Mouse (Mus musculus) liver, embryonic 14.5 days (tissue): ENCODE results near the gene Smtn. TPM values are rescaled to one million over a fixed set of nuclear protein-coding genes. Genes with fewer than 3 reads are reported as not detected.

ENCODE experiments used
- ATAC-seq: fragments of 200-750 bp; cut with Nextera tagmentation; 2 replicates; pipeline ENCODE4 v1.8.0; 2017; ENCODE audit warnings: moderate number of reproducible peaks, mild to moderate bottlenecking, moderate library complexity; ENCODE audit not compliant: insufficient read depth
- DNase-seq, 3 experiments: peaks; one replicate each; pipeline ENCODE4 v3.0.0-alpha.2; 2012 to 2013; ENCODE audit warnings: low read depth in 3 of 3, low spot score in 3 of 3
- H3K27ac ChIP-seq: fragments of 300-500 bp; sonication (generic); 2 replicates; pipeline ENCODE4 v1.5.1; 2014; ENCODE audit warnings: moderate library complexity, mild to moderate bottlenecking, control low read depth, inconsistent platforms
- H3K27me3 ChIP-seq: fragments of 300-500 bp; sonication (generic); 2 replicates; pipeline ENCODE4 v1.6.1; 2014; ENCODE audit warnings: mild to moderate bottlenecking, low read length, moderate library complexity; ENCODE audit not compliant: control insufficient read depth, insufficient read depth
- H3K36me3 ChIP-seq: fragments of 300-500 bp; sonication (generic); replicated peaks from 2 replicates; pipeline ENCODE4 v1.6.1; 2014; ENCODE audit warnings: low read depth; ENCODE audit not compliant: control insufficient read depth, insufficient read depth
- H3K4me1 ChIP-seq, 2 experiments: fragments of 200-500 bp in 1 of 2; fragments of 300-500 bp in 1 of 2; sonication (generic) in 1 of 2; replicated peaks; 2 replicates each; pipeline ENCODE4 v1.6.1; 2012 to 2014; ENCODE audit warnings: antibody characterized with exemption in 1 of 2, inconsistent platforms in 1 of 2, low read length in 1 of 2; ENCODE audit not compliant: control insufficient read depth in 2 of 2, insufficient read depth in 2 of 2
- H3K4me2 ChIP-seq: fragments of 300-500 bp; sonication (generic); 2 replicates; pipeline ENCODE4 v1.6.1; 2014; ENCODE audit warnings: low read depth, mild to moderate bottlenecking, control low read depth, moderate library complexity
- H3K4me3 ChIP-seq, 2 experiments: fragments of 200-500 bp in 1 of 2; fragments of 300-500 bp in 1 of 2; sonication (generic) in 1 of 2; 2 replicates each; pipeline ENCODE4 v1.5.1; 2012 to 2014; ENCODE audit warnings: low read depth in 2 of 2, low read length in 2 of 2, mild to moderate bottlenecking in 2 of 2, control low read depth in 1 of 2, inconsistent platforms in 1 of 2, moderate library complexity in 1 of 2; ENCODE audit not compliant: insufficient read depth in 1 of 2
- H3K9ac ChIP-seq: fragments of 300-500 bp; sonication (generic); replicated peaks from 2 replicates; pipeline ENCODE4 v1.6.1; 2014; ENCODE audit warnings: mild to moderate bottlenecking, control low read depth, moderate library complexity
- H3K9me3 ChIP-seq: fragments of 300-500 bp; sonication (generic); 2 replicates; pipeline ENCODE4 v1.6.1; 2016; ENCODE audit warnings: low read length, mixed read lengths; ENCODE audit not compliant: control insufficient read depth
- CTCF ChIP-seq: IDR thresholded peaks from 2 replicates; pipeline ENCODE4 v1.5.1; 2016; ENCODE audit warnings: antibody characterized with exemption, low read depth, control low read depth
- EP300 ChIP-seq: IDR thresholded peaks from 2 replicates; pipeline ENCODE4 v1.6.1; 2016; ENCODE audit warnings: antibody characterized with exemption, low read depth
- WGBS: fragments of 180-500 bp; shearing (Covaris S2); extraction: QIAGEN DNeasy Blood & Tissue Kit; methylation state at CpG from one replicate; pipeline ENCODE4 v1.1.7; 2014; ENCODE audit not compliant: insufficient replicate concordance; 5-methylcytosine and 5-hydroxymethylcytosine counted together
- polyA plus RNA-seq, 2 experiments: library from polyadenylated mRNA; depleted of rRNA in 1 of 2; stranded (reverse) in 1 of 2; unstranded in 1 of 2; fragments of >200 nt; fragmentation: Nextera tagmentation in 1 of 2; extraction: Ambion mirVana in 1 of 2; gene quantifications; 2 replicates each; pipeline versions ENCODE4 v1.2.1 to v1.2.3; 2012 to 2014

Gene Smtn
- polyA plus RNA-seq, 2 experiments, result 4.5 to 7.4 TPM

DNA sequence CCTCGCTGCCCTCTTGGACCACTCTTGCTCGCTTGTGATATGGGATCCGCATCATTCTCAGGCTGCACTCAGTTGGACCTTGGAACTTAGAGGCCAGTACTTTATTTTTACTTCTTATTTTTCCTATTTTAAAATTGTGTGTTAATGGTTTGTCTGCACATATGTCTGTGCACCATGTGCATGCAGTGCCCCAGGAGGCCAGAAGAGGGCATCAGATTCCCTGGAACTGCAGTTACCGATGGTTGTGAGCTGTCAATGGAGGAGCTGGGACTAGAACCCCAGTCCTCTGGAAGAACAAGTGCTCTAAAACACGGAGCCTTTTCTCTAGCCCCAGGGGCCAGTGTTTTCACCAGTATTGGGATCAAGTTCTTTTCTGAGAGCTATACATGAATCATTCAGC is 4.0 kb upstream of the Smtn start:
- WGBS, result 70% methylated on average over 5 of the region's 5 CpGs
- no peaks in the 10 kb centered on the region for H3K36me3 ChIP-seq
- no peak overlapping the region for H3K4me2 ChIP-seq
- TF ChIP-seq EP300, result no peak
- peak; percentile 54 for TF ChIP-seq CTCF
- no peaks in the 10 kb centered on the region for H3K27me3 ChIP-seq
- H3K4me3 ChIP-seq, result no peak overlapping the region
- no peak for ATAC-seq
- H3K4me1 ChIP-seq, result peaks cover 0 to 8% of the 10 kb centered on the region in 2 experiments; a peak in 2 of 4 replicates
- H3K9ac ChIP-seq, result no peak overlapping the region
- DNase-seq, result no peak
- H3K9me3 ChIP-seq, result no peaks in the 10 kb centered on the region
- no peak overlapping the region for H3K27ac ChIP-seq

DNA sequence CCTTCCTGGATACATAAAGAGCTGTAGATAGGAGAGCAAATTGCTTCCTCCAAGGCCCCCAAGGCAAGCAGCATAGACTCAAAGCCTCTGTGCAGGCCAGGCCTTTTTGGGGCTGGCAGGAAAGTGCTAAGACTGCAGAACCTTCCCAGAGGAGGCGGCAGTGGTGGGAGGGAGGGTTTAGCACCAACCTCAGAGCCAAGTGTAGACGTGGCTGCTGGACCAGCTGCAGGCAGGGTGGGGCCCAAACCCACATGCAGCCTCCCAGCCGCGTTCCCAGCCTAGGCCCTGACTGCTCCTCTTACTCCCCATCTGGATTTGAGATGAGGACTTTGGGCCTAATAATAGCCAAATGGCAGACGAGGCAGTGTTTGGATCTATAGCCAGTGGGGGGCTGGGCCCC is 2.6 kb upstream of the Smtn start:
- DNase-seq, result no peak
- no peak overlapping the region for H3K27ac ChIP-seq
- WGBS, result 33% methylated on average over 5 of the region's 5 CpGs

GRCm38 (mm10) chr11:3541932-3542331 is 1.5 kb upstream of the Smtn start:
- Histone ChIP-seq H3K4me1 (peaks cover 0 to 10% of the 10 kb centered on the region in 2 experiments; a peak in 2 of 4 replicates), H3K4me2 (no peak overlapping the region), H3K27ac (no peak overlapping the region), H3K36me3 (no peaks in the 10 kb centered on the region), H3K9me3 (no peaks in the 10 kb centered on the region), H3K27me3 (no peaks in the 10 kb centered on the region), H3K4me3 (no peak overlapping the region), H3K9ac (no peak overlapping the region)
- WGBS, result 55% methylated on average over 3 of the region's 3 CpGs
- ATAC-seq (no peak), DNase-seq (no peak)
- TF ChIP-seq EP300, result no peak

More for the DNA sequence above, 2.6 kb upstream of the Smtn start:
- TF ChIP-seq CTCF (no peak), EP300 (no peak)
- peaks cover 0 to 13% of the 10 kb centered on the region in 2 experiments; a peak in 2 of 4 replicates for H3K4me1 ChIP-seq
- H3K9me3 ChIP-seq, result no peaks in the 10 kb centered on the region
- no peak overlapping the region for H3K9ac ChIP-seq
- no peak overlapping the region for H3K4me3 ChIP-seq
- H3K4me2 ChIP-seq, result no peak overlapping the region
- no peaks in the 10 kb centered on the region for H3K27me3 ChIP-seq
- no peaks in the 10 kb centered on the region for H3K36me3 ChIP-seq
- no peak for ATAC-seq

DNA sequence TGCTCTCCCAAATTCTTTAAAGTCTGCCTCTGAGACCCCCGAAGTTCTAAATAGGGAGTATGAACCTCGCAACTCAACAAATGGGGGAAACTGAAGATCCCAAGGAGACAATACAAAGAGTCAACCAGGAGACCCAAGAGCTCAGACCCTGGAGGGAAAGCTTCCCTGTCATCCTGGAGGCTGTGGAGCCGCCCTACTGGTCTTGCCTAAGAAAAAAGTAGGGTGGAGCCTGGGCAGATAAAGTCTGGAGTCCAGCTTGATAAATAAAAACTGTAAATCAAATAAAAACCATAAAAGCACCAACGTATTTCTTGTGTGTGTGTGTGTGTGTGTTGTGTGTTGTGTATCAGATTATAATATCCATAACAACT is 601 bp downstream of the Smtn start:
- no peak; the same call in 1 of the 2 replicates for TF ChIP-seq CTCF
- no peak for TF ChIP-seq EP300
- Histone ChIP-seq H3K4me3 (peak overlapping the region; percentile 50 to 76), H3K27me3 (no peaks in the 10 kb centered on the region), H3K4me2 (peak overlapping the region; percentile 68), H3K27ac (no peak overlapping the region), H3K9ac (no peak overlapping the region), H3K36me3 (no peaks in the 10 kb centered on the region), H3K4me1 (peaks cover 0 to 10% of the 10 kb centered on the region in 2 experiments; a peak in 3 of 4 replicates), H3K9me3 (no peaks in the 10 kb centered on the region)
- 40% methylated on average over 4 of the region's 4 CpGs for WGBS
- ATAC-seq (no peak), DNase-seq (no peak)

GRCm38 (mm10) chr11:3539111-3539825 is 1.1 kb downstream of the Smtn start:
- ATAC-seq, result peak; percentile 89
- Histone ChIP-seq H3K4me1 (peaks cover 0 to 10% of the 10 kb centered on the region in 2 experiments; a peak in 3 of 4 replicates), H3K4me2 (peak overlapping the region; percentile 68), H3K36me3 (no peaks in the 10 kb centered on the region), H3K27me3 (no peaks in the 10 kb centered on the region), H3K4me3 (peak overlapping the region; percentile 50 to 76), H3K27ac (no peak overlapping the region), H3K9me3 (no peaks in the 10 kb centered on the region), H3K9ac (peak overlapping the region; percentile 39)
- peak; percentile 77 to 82 (median 81) for DNase-seq
- 3% methylated on average over 33 of the region's 33 CpGs for WGBS
- TF ChIP-seq EP300 (no peak), CTCF (no peak)
